Mouse (Mus musculus) activated CD4-positive, CD25-positive, alpha-beta regulatory T cell, adult 4 months (primary cell): Measurements from ENCODE around the gene Lrp6. TPM values are rescaled to one million over a fixed set of nuclear protein-coding genes. Genes with fewer than 3 reads are reported as not detected.

Experiments used
- ATAC-seq: one replicate; pipeline ENCODE4 v1.8.0; 2017
- polyA plus RNA-seq, 2 experiments: library from polyadenylated mRNA; unstranded; fragments of 100-300 nt; shearing (Covaris generic); gene quantifications; one replicate each; pipeline ENCODE4 v1.2.1; 2017

Lrp6 gene
- polyA plus RNA-seq, 2 experiments from 2014 or later, result 6.8 to 8.7 TPM

DNA sequence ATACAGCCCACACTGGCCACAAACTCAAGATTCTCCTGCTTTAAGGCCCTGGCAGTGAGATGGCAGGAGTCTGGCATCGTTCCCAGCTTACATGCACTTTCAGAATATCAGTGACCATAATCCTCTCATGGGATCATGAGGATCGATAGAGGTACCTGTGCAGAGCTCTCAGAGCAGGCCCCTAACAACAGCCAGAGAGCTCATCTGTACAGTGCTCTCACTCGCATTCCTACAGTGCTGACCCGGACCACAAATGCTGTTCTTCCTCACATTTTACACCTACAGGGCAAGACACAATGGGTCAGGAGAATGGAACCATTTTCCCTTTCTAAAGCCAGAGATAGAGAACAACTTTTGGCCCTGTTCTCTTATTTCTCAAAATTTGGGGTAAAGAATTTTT lies 77.6 kb downstream of the Lrp6 start:
- no peak for ATAC-seq

DNA sequence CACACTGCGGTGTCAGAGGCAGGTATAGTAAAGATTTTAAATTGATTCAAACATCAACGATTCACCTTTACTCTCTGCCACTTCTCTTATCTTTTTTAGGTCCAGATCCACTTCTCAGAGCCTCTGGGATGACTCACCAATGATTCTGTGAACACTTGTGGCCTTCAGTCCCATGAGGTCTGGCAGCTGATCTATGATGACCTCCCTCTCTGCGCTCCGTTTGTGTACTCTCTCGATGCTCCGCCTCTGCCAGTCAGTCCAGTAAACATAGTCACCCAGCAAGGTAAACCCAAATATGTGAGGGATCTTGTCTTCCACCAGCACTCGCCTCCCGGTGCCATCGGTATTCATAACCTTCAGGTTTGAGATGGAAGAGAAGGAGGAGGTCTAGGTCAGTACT lies 80.4 kb downstream of the Lrp6 start:
- ATAC-seq, result no peak

DNA sequence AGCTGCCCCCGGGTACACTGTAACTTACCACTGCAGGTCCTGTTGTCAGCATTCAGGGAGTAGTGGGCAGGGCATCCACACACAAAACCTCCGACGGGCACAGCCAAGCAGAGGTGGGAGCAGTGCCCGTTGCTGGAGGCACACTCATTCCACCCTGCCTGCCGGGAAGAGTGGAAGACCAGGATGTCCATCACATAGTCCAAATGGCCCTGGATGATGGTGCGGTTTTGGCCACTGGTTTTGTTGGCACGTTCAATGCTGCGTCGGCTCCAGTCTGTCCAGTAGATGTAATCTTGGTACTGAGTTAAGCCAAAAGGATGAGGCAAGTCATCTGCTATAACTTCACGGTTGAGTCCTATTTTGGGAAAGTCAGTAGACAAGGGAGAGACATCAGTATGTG lies 87.3 kb downstream of the Lrp6 start:
- ATAC-seq, result no peak

DNA sequence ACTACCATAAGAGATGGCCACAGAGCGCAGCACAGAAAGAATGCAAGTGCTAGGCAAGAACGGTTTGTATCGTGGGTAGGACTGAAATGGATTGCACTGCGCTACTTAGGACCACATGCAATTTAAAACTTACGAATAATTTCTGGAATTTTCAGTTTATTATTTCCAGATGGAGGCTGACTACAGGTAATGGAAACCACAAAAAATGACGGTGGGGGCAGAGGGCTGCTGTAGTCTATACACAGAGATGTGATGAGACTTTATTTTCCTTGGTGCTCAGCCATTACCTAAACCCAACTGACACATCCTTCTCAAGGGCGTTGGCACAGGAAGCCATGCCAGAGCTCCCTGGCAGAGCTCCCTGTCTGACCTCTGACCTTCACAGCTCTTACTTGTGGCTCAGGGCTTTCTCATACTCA lies 93.6 kb downstream of the Lrp6 start:
- ATAC-seq, result no peak

DNA sequence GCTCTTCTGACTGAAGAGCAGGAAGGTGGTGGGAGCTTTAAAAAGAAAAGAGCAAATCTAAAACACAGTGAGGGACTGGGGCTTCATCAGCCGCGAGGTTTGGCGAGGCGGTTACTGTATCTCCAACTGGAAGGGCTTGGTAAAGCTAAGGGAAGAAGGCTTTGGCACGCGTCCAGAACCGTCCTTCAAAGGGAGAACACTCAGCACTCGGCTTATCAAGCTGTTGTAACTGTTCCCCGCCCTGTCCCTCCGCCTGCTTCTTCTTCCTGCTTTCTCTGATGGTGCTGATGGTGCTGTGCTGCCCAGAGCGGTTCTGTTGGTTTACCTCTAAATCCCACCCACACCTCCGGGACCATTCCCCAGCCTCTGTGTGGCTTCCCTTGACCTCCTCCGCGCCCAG lies 95.9 kb downstream of the Lrp6 start:
- ATAC-seq, result no peak

DNA sequence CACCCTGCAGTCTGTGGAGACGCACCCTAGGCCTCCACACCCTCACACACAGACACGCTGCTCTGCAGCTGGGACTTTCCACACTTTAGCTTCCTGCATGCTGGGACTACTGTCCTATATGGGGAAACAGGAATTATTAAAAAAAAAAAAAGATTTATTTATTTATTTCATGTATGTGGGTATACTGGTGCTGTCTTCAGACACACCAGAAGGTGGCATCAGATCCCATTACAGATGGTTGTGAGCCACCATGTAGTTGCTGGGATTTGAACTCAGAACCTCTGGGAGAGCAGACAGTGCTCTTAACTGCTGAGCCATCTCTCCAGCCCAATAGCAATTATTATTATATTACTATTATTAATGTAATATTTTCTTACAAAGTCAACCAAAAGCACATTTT lies 97.5 kb downstream of the Lrp6 start:
- ATAC-seq, result no peak

DNA sequence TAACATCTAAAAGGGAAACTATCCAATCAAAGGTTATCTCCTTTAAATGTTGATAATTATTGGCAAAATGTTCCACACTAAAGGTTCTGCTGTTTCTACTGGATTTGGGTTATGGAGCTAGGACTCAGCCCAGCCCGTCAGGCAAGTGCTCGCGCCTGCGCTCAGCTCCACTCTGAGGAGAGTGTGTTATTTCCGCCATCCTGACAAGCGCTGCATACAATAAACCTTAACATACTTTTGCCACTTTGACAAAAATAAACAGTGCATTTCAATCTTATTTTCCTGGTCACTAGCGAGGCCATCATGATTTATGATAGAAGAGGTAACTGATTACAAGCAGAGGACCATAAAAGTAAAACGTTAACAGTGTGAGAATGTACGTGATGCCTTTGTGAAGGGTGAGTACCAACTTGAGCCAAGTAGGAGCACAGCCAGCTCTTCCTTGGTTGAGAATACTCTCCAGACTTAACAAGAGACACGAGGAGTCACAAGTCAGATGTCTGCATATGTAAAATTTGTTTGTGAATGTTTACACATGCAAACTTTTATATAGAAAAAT lies 100.0 kb downstream of the Lrp6 start:
- ATAC-seq, result no peak

DNA sequence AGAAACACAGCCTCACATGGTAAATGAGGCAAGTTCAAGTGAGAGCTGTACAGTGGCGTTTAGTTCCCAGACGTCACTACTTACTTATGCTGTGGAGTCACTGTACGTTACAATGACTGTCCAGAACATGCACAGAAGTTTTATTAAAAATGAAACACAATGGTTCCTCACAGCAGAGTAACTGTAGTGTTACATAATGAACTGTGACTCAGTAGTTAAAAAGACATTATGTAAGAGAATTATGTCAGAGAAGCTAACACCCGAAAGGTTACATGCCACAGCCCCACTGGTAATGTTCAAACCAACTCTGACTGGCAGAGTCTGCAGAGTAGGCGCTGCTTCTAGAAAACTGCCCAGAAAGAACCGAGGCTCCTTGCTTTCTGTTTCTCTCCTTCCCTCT lies 105.6 kb downstream of the Lrp6 start:
- no peak for ATAC-seq

DNA sequence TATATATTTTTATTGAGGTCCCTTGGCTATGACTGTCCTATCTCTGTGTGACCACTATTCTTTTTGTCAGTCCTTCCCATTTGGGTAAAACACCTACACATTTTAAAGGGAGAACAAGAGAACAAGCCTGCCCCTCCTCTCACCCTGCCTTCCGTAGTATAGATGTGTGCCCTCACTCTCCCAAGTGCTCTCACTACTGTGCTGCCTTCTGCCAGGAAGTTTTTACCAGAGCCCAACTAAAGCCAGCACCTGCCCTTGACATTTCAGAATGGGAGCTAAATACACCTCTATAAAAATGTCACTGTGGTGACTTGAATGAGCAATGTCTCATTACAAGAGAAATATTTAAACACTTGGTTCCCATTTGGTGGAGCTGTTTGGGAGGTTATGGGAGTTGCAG lies 108.4 kb downstream of the Lrp6 start:
- no peak for ATAC-seq

DNA sequence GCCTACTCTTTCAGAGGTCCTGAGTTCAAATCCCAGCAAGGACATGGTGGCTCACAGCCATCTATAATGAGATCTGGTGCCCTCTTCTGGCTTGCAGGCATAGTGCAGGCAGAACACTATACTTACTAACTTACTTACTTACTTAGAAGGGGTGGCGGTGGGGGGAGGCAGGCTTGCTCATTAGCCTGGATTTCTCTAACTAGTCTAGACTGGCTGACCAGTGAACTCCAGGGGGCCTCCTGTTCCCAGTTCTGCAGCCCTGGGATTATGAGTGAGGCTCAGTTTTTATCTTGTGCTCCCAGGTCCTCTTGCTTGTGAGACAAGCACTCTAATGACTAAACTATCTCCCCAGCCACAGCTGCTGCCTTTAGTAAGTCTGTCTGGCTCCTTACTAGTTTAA lies 112.7 kb downstream of the Lrp6 start:
- no peak for ATAC-seq

DNA sequence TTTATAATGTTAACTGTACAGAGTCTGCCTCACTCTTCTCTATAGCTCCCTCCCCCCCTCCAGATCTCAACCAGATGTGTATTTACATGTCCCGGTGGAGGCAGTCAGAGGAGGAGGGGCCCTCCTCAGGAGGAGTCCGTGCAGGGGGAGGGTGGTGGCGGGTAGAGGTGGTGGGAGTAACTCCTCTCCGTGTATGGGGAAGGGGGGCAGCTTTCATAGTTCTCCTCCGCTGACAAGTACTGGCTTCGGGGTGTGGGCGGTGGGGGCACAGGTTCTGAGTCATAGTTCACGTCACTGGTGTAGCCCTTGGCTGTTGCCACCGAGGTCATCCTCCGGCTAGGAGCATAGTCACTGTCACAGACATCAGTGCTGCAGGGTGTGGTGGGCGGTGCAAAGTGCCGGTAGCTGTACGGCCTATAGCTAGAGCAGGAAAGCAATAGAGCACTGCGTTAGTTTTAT lies 116.1 kb downstream of the Lrp6 start:
- peak; percentile 59 for ATAC-seq

DNA sequence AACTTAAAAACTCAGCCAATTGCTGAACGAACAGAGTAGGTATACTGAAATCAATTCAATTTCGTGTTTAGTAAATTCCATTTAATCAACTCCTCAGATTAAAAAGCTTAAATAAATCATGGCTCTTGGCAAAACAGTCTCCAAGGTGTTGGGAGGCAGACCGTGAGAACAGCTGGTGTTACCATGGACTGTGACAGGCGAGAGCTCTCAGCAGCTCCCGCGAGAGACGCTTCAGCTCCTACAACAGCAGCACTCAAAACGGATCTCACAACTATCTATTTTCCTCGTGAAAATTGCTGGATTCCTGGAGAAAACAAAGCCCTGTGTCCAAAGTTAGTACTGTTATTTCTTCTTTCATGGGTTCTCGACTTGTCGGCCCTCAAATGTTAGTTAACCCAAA lies 116.8 kb downstream of the Lrp6 start:
- ATAC-seq, result no peak

DNA sequence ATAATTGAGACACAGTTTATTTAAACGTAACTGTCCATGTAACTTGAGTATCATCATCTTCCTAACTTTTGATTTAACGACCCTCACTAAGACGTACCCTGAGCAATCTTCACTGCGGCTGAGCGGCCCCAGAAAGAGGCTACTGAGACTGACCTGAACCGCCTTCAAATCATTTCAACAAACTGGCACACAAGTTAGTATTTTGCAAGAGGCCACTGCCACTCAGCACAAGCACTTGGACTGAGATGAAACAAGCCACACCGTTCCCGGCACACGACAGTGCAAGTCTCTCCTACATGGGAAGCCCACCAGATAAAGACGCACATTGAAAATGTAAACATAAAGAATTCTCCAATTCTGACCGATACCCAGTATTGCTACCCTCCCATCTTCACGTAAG lies 118.3 kb downstream of the Lrp6 start:
- no peak for ATAC-seq

DNA sequence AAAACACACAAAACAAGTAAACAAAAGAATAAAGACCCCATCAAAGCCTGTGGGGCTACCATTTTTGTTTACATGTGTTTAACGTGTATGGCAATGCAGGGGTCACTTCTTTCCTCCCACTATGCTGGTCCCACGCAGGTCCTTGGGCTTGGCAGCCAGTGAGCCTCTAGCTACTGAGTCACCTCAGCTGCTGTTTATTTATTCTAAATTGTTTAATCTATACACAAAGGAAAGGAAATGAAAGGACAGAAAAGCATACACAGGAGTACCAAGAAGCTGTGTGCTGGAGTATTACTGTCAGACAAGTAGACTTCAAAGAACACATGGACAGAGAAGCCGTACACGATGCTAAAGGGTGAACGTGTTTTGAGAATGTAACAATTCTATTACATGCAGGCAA lies 122.8 kb downstream of the Lrp6 start:
- no peak for ATAC-seq

DNA sequence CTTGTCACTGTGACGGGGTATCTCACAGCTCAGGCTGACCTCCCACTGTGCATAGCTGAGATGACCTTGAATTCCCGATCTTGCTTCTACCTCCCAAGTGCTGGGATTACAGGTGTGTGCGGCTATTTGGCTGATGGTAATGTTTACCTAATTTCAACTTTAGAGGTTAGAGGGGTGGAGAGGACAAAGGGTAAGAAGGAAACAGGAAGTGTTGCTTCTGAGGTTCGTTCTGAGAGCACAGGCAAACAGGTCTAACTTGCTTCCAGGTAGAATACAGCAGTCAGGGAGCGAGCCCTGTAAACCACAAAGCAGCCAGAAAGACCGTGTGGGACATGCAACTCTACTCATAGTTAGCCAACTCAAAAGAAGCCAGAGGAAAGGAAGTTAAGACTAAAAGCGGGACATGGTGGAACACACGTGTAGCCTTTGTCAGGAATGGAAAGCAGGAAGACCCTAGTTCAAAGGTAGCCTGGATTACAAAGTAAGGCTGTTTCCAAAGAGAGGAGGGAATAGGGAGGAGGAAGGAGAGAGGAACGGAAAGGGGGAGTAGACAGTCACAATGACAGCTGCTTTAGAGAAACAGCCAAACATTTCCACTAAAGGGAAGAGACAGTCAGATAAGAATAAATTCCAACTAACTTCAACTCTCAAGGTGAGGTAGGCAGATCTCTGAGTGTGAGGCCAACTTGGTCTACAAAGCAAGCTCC lies 123.4 kb downstream of the Lrp6 start:
- ATAC-seq, result no peak

DNA sequence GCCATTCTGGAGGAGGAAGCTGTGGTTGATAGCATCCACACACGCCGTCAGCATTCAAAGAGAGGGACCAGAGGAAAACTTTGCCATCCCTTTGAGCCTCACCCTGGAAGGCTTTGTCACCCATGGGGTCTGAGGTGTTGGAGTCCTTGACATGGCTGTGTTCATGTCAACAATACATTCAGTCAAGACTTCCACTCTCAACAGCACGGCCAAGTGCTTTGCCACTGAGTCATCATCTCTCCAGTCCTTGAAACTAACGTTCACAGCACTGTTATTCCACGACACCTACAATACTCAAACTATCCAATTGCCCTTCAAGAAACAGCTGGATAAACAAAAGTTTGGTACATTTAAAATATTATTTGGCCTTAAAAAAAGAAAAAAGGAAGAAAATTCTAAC lies 124.5 kb downstream of the Lrp6 start:
- no peak for ATAC-seq

DNA sequence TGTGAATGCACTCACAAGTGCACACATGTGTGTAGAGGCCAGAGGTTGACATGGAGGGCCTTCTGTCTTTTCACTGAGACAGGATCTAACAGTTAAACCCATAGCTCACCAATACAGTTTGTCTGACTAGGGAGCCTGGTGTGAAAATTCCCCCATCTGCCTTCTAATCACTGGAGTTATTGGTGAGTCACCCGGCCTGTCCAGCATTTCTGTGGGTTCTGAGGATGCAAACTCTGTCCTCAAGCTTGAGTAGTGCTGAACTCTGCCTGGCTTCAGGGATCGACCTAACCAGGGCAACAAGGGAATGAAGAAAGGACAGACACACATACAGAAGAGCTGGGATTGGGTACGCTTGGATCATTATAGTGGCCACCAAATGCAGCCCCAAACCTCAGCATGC lies 125.0 kb downstream of the Lrp6 start:
- no peak for ATAC-seq

DNA sequence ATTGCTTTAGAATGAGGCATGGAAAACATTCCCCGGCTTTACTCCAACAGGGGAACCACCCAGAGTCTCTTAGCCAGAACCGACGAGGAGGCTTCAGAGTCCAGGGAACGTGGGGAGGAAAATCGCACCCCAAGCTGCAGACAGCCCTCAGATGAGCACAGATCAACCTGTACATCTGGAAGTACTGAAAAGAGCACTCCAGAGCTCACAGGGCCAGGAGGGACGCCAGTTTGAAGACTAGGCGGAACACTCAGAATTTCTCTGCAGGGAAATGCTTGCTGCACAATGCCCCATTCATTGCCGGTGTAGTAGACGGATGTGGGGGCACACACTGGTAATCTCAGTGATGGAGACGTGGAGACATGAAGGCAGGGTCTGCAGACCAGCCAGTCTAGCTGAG lies 126.7 kb downstream of the Lrp6 start:
- ATAC-seq, result no peak

DNA sequence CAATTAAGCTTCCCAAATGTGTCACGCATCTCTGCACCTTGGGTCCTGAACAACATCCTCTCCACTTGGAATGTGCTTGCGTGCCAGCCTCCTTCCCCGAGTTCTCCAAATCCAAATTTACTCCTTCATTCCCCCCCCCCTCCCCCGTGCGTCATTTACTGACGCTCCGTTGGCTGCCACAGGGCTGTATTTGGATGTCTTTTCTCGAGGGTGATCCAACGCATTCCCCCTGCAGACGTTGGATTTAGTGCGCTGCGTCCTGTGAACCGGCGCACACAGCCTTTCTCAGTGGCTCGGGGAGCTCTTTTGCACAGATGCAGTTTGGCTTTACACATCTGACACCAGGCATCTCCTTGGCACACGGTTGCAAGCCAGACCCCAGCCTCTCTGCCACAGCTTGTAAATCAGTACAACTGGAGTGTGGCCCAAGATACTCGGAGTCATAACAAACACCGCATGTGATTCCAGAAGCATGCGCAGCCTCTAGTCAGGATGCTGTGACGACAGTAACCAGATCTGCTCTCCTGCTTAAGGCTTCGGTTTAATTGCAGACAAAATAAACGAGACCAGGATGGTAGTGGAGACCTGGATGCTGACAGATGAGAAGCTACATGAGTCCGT lies 127.3 kb downstream of the Lrp6 start:
- ATAC-seq, result no peak

DNA sequence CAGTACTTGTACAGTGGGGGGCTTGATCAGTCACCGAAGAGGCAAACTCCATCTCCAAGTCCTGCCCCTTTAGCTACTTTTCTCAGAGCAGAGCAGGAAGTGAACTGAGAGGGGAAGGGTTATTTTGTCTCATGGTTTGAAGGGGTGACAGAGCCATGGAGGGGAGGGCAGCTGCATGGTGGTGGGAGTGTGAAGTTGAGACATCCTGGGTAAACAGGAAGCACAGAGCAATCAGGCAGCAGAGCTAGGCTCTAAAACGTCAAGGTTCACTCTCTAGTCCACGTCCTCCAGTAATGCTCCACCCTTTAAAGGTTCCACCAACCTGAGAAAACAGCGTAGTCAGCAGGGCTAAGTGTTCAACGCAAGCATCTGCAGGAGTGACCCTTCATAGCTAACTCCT lies 129.8 kb downstream of the Lrp6 start:
- peak; percentile 68 for ATAC-seq

DNA sequence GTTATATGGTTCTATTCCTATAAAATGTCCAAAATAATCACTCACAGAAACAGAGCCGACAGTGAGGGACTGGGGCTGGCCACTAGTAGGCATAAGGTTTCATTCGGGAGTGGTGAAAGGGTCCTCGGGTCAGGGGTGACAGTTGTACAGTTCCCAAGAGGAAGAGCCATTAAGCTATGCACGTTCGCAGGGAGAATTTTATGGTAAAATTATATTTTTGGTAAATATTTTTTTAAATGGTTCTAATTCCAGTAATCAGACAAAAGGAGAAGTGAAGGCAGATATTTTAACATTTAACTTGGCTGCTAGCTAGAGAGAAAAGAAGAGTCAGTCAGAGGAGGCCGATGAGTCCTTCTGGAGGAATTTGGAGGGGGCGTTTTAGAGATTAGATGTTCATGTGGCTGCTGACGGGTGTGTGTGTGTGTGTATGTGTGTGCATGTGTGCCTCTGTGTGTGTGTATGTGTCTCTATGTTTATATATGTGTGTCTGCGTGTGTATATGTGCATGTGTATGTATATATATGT lies 131.8 kb downstream of the Lrp6 start:
- ATAC-seq, result no peak

DNA sequence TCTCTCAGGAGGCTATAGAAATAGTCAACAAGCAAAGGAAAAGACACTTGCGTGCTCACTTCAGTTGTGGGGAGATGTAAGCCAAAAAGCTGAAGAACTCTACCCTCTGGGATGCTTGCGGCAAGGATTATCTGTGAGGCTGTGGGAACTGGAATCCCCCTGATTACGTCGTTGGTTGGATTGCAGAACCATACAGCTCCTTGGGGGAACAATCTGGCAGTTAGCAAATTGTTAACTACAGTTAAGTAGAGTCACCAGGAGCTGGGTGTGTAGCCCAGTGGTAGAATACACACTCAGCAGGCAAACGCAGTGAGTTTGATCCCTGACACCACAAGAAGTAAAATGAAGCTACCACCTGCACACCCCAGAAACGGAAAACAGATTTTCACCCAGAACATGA lies 132.7 kb downstream of the Lrp6 start:
- ATAC-seq, result no peak

DNA sequence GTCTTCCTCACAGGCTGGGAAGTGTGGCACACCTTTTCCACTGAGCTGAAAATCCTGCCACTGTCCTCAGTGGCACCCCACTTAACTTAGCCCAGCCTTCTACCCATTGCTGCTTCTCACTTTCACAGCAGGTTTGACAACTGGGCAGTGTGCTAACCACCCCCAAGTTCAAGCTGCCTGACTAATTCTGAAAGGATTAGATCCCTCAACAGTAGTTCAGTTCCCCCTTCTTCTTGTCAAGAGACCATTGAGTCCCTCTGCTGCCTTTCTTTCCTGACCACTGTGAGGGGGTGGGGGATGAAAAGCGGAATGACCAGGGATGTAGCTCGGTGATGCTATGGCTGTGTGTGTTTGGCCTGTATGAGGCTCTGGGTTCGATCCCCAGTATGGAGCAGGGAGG lies 133.5 kb downstream of the Lrp6 start:
- ATAC-seq, result no peak

DNA sequence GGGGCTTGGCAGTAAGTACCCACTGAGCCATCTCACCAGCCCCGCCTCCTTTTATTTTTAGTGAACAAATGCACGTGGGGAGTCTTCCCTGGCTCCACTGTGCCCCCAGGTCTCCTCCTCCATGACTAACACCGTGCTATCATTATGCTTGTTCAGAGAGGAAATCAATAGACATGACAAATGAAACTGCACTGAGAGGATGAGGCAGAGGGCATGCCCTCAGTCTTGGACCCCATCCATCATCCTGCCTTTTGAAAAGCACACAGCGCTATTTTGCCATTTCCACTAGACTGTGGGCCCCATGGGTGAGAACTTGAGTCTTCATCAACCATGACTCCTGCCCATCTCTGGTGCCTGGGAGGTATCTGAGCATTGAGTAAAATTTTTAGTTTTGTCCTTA lies 135.2 kb downstream of the Lrp6 start:
- no peak for ATAC-seq
